Mouse (Mus musculus) cerebellum, postnatal 4 days (tissue): ENCODE measurements around the gene Vps8.

ENCODE experiments used
- DNase-seq, 2 experiments: peaks; one replicate each; pipeline ENCODE4 v3.0.0; 2022; ENCODE audit warnings: low spot score in 2 of 2, mixed read lengths in 1 of 2

Gene Vps8

DNA sequence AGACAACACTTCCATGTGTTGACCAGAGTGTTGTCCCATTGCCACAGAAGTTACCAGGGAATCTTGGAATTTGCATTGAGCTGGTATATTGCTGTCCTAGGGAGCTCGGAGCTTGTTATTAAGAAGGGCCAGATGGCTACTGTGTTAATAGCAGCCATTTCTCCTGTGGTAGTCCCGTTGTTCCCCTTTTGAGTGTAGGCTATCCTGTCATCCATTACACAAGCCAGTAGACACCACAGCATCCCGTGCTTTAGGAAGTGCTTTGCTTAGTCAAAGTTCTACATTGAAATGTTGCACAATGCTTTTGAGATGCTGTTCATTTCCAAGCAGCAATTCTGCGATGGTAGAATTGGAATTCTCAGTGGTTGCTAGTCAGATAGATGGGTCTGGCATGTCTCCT, 54.2 kb downstream of the Vps8 start:
- no peak for DNase-seq

DNA sequence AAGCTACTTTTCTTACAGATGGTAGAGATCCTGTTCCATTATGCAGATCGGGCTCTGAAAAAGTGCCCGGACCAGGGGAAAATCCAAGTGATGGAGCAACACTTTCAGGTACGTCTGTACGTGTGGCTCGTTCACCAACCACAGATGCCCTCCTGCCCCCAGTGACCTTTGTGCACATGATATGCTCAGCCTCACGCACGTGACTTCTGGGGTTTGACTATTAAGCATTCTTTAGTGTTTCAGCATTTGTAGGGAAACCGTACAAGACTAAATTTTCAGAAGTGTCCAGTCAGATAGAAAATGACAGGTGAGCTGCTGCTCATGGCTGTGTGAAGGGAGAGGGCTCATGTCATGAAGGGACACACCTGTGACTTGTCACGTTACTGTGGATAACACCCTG, 55.5 kb downstream of the Vps8 start:
- DNase-seq: no peak

DNA sequence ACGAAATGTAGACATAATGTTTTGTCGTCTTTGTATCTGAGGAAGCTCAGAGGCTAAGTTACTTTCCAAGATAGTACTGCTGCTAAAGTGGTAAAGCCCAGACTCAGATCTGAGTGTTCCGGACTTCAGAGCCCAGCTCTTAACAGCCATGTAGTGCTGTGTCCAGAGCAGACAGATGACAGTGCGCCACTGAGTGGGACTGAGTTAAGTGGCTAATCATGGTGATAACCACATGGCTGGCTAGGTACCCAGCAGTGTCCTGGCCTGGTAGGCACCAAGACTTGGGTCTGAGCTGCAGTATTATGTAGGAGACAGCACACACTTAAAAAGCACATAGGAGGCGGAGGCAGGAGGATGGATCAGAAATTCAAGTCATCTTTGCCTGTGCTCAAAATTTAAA, 60.9 kb downstream of the Vps8 start:
- no peak for DNase-seq

DNA sequence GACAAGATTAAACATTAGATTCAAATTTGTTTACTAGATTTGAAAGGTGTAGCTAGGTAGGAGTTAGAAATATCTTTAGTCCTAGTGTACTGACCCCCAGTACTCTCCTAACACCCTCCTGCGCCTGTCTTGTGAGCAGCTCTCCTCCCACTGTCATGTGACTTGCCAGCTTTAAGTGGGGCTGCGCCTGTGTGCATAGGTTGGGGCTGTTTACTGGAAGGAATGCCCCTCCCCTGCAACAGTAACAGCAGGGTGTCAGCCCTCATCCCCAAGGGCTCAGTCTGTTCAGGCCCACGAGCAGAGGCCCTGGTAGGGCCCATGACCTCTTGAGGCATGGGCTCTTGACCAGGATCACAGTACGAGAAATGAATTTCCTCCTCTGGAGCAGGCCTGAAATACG, 62.8 kb downstream of the Vps8 start:
- DNase-seq: no peak

DNA sequence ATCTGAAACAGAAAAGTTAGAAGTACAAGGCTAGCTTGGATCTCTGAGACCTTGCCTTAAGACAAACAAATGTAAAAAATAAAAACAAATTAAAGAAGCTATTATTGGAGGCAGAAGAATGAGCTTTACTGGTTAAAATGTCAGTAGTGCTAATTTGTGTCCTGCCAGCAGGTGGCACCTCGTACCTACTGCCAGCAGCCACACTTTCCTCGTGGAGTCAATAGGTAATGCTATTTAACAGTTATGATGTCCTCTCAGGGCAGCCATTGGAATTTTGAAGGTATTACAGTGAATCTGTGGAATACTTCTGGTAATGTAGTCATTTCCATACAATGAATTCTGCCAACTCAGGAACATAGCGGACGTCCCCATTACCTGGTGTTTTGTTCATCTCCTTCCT, 65.5 kb downstream of the Vps8 start:
- peak in 1 of 2 experiments; percentile 62 for DNase-seq

DNA sequence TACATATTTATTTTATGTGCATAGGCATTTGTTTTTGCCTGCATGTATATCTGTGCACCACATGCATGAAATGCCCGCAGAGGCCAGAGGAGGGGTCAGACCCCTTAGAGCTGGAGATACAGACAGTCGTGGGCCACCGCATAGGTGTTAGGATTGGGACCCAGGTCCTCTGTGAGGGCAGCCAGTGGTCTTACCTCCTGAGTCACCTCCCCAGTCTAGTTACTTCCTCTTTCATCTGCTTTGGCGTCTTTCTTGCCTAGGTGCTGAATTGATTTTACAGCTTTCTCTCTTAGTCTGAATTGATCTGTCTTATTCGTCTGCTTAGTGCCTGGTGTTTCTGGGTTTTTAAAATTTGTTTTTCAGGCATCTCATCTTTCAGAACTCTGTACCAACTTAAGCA, 69.4 kb downstream of the Vps8 start:
- no peak for DNase-seq

DNA sequence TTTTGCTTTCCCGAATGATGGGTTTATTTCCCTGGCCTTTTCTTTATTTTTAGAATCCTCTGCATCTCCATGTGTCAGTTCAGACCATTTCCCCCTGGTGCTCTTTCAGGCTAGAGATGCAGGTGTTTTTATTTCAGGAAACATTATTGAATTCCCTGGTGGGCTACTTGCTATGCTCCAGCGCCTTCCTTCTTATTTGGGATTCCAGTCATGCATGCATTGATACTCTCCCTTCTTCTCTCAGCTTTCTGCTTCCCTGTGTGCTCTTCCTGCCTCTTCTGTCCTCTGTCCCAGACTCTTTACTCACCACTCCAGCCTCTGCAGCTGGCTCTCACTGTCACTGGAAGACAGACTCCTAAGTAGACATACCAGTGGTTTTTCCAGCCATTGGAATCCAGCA, 70.0 kb downstream of the Vps8 start:
- no peak for DNase-seq

DNA sequence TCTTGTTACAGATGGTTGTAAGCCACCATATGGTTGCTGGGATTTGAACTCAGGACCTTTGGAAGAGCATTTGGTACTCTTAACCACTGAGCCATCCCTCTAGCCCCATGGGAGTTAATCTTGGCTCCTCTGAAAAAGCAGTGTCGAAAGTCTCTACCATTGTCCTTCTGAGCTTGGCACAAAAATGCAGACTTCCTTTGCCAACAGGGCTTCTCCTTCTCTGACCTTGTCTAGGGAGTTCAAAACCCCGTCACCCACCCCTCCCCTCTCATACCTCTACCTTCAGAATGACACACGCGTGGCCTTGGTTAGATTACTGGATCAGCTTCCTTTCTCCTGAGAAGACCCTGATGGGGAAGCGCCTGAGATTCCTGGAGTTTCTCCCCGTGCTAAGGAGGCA, 71.8 kb downstream of the Vps8 start:
- DNase-seq: no peak

DNA sequence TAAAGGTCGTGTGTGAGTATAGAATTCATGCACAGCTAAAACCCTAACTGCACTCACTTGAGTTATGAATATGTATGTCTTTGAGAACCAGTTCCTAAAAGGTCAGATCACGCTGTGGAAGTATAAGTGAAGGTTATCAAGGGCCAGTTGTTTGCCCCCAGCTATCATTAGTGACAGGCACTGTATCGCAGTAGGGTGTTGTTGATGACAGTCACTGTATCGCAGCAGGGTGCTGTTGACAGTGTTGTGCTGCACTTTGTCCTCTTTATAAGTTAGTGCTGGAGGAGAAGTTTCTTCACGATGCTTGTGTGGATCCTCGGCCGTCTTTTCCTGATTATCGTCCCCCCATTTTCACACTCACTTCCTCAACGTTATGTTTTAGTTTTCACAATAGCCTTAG, 73.9 kb downstream of the Vps8 start:
- no peak for DNase-seq

DNA sequence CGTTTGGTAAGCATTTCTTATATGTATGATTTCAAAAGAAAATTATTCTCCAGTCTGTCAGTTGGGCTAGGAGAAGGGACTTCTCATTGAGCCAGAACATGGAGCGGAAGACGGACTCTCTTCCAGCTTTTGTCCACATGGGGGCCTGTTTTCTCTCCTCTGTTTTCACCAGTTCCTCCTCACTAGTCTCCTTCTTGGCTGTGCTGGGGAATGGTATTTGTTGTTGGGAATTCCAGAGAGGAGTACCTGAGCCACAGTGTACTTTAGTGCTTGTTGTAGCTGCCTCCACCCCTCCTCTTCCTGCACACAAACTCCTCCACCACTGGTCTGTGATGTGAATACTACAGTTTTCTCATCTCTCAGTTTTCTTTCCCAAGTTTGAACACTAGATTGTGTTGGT, 74.7 kb downstream of the Vps8 start:
- DNase-seq: no peak

DNA sequence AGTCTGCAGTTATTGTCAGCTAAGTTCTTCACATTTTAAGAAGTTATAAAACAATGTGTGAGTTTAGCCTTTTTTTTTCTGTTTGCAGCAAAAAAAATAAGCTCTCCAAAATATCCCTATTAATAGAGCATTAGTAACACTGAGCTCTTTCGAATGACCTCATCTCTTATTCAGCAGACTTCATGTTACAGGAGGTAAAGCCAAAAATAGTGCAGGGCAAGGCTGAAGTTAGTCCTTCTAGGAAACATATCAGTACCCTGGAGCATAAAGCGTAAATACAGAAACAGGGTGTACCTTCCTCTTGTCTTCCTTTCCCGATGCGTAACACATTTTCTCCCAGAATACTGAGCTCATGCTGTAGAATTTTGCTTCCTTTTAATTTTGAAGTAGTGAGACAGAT, 76.1 kb downstream of the Vps8 start:
- no peak for DNase-seq

DNA sequence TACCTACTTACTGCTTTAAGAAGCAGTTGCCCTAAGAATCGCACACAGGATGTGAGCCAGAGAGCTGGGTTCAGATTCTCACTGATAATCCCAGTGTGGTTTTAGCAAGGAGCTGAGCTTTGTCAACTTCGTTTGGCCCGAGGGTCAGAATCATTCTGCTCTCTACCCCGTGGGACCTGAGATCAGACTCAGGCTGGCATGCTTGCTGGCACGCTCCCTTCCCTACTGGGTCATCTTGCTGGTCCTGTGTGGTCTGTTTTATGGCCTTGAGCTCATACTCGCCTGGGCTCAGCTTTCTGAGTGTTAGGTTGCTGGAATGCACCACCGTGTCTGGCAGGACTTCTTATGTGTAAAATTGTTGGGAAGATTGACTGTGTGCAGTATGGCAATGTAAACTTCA, 76.7 kb downstream of the Vps8 start:
- DNase-seq: no peak

DNA sequence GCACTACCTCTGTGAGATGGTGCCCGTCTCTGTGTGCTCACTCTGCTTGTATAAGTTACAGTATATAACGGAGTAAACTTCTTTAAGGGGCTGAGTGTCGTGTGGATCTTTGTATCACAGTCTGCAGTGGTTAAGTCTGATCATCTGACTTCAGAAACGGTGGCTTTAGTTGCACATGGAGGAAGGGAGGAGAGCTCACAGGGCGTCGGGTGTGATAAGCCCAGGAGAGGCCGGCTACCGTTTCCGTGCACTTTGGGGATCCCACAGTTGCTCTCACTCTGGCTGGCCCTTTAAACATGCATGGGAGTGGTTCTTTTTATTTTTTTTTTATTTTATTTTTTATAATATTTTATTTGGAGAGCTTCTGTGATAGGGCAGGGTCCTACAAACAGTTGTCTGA, 95.9 kb downstream of the Vps8 start:
- no peak for DNase-seq

DNA sequence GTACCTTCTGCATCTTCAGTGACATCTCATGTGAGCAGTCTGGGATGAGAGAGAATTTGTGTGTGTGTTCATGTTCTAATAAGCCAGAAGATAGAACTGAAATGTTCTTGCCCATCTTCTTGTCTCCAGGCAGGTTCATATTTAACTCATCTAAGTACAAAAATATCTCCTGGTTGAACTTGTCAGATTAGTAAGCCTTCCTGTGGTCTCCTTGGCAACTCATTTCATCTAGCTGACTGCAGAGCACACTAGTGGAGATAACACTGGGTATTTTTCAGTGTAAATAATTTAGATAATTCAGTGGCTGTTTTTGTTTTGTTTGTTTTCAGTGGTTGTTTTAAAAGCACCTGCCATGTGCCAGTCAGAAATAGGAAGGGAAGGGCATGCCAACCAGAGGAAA, 96.9 kb downstream of the Vps8 start:
- no peak for DNase-seq

DNA sequence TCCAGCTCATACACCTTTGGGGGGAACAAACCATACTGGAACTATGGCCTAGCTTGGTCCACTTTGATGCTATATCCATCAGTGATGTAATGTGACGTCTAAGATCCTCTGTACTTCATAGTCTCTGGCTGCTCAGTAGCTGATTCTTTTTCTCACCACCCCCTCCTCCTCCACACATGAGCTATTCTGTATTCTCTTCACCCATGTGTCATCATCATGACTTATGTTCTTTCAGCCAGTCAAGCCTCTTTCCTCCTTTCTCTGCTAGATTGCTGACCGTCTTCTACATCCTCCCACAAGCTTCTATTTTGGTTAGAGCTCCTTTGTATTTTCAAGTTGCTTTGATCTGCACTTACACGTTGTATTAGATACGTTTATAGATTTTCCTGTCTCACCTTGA, 100.8 kb downstream of the Vps8 start:
- no peak for DNase-seq

DNA sequence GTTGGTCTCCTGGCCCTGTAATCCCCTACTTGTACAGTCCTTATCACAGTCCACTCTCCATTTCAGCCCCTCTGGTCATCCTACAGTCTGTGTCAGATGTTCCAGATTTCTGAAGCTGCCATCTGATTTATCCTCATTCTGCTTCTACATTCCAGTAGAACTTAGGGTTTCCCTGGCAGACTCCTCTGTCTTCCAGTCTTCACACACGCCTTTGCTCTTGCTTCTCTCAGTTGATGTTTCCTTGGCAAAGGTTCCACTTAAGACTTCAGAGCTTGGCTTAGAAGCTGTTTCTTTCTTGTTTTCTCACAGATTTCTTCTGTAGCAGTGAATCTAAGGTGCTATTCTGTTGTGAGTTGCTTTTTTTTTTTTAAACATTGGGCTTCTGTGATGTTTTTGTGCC, 102.5 kb downstream of the Vps8 start:
- no peak for DNase-seq

DNA sequence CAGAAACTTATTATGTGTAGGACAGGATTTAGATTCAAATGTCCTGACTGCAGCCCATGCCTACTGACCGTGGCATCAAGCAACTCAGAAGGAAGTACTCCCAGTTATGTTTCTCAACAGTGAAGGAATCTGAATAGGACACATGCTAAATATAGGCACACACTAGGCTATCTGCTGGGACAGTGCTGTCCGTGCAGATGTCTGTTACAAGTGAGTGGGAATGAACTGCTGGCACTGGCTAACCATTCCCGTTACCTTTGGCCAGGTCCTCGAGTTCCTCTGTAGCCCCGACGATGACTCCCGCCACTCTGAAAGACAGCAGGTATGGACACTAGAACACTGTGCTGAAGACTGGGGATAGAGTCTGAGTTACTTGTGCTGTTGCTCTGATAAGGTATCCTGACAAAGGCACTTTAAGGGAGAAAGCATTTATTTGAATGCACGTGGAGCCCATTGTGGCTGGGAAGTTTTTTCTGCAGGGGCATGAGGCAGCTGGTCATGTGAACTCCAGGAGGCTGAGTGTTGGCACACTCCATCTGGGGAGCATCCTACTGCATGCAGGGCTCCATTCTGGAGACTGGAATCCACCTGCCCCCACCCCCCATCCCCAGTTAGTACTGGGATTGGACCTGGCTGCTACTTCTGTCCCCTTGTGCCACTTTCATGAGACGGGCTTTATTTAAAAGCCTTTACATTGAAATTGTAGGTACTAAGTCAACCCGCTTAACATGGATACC, 104.5 kb downstream of the Vps8 start:
- no peak for DNase-seq

DNA sequence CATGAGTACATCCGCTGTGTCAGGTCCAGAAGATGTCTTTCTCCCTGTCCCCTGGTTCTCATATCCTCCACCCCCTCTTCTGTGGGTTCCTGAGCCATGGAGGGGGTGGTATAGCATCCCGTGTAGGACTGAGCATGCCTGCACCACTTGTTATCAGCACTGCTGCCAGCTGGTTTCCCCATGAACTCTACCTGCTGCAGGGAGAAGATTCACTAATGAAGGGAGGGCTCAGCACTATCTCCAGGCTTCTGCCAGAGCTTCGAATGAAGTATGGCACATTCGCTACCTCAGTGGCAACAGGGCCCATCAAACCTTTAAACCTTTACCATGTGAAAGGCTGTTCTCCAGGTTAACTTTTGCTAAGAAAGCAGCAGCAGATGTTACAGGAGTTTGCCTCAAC, 110.6 kb downstream of the Vps8 start:
- DNase-seq: no peak

DNA sequence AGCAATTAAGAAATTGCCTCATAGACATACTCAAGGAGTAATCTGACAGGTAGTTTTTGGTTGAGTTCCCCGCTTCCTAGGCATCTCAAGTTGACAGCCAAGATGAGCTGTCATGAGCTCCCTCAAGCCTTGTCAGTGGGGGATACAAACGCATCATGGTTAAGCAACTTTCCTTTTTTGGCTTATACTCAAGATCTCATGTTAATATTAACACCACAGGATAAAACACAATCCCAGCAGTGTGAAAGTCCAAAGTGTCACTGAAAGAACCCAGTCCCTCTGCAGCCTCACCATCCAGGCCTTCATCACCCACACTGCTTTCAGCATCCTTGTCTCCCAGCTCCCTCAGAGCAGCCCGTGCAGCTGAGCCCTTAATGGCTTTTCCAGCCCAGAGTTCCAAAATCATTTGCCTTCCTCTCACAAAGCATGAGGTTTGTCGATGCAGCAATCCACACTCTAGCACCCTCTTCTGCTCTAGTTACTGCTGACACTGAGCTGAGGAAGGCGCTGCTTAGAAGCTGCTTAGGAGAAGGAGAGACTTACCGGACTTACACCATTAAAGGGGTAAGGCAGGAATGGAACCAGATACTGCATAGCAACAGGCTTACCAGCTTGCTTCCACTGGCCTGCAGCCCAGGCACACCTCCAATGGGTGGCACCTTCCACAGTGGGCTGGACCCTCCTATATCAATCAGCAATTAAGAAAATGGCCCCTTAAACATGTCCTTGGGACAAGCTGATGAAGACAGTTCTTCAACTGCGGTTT, 113.5 kb downstream of the Vps8 start:
- DNase-seq: no peak

DNA sequence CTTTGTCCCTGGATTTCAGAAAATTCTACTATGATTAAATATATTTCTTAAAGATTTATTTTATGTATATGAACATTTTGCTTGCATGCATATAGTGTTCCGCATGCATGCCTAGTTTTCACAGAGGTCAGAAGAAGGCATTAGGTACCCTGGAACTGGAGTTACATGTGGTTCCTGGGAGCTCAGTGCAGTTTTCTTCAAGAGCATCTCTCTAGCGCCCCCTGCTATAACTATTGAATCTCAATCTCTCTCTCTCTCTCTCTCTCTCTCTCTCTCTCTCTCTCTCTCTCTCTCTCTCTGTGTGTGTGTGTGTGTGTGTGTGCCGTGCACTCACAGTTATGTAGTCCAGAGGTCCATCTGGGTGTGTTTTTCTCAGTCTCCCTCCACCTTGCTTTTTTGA, 114.4 kb downstream of the Vps8 start:
- no peak for DNase-seq

DNA sequence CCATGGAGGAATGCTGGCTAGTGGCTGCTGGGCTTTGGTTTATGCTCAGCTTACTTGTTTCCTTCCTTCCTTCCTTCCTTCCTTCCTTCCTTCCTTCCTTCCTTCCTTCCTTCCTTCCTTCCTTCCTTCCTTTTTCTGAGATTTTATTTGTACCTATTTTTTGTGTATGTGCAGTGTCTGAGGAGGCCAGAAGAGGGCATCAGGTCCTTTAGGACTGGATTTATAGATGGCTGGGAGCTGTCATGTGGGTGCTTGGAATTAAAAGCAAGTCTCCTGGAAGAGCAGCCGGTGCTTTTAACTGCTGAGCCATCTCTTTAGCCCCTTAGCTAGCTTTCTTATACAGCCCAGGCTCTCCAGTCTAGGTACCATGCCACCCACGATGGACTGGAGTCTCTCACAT, 116.0 kb downstream of the Vps8 start:
- DNase-seq: no peak

DNA sequence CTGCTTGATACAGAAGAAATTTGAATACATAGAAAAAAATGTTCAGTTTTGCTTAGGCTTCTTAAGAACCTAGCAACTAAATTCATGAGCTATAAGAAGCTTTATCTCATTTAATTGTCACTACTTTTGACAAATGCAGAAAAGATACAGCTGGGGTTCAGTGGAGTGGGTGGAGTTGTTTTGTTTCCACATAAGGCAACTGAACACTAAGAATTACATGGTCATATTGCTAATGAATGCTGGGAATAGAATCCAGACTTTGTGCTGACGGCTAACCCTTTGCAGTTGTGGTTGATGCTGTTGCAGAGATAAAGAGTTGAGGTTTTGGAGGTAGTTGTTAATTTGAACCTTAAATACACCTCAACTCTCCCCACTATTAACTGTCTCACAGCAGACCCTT, 119.6 kb downstream of the Vps8 start:
- DNase-seq: no peak

DNA sequence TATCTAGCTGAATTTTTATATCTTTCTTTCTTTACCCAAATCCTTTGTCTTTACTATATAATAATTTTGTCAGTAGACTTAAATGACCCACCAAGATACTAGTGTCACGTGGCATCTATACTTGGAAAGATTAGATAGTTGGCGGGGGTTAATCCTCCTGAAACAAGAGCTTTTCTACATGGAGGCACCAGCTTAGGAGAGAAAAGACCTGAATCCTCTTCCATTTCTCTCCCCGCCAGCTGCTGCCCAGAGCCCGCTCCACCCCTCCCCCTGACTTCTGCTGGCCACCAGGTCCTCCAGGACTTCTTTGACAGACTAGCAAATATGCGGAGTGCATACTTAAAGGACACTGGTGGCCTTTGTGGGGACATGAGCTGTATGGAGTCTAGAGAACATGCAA, 124.5 kb downstream of the Vps8 start:
- no peak for DNase-seq

DNA sequence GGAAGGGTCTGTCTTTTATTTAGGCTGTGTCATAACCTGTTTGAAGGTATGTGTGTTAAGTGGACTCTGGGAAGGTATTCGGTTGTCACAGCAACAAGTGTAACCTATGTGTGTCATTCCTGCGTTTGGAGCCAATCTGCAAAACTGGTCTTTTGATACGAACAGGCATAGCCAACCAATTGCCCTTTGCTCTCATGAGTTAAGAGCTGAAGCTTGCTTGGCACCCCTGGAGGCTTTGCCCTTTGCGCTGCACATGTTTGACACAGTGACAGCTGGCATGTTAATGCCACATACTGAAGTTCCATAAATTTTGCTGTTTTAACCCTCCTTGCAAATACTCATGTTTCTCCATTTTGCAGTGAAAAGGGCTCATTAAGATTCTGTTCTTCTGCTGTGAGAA, 126.8 kb downstream of the Vps8 start:
- no peak for DNase-seq
